Mouse (Mus musculus) kidney, adult 9 months (tissue): Measurements from ENCODE around the gene Kdm4b.

ENCODE experiments used
- DNase-seq: peaks from one replicate; pipeline ENCODE4 v3.0.0; 2022

The Kdm4b gene

DNA sequence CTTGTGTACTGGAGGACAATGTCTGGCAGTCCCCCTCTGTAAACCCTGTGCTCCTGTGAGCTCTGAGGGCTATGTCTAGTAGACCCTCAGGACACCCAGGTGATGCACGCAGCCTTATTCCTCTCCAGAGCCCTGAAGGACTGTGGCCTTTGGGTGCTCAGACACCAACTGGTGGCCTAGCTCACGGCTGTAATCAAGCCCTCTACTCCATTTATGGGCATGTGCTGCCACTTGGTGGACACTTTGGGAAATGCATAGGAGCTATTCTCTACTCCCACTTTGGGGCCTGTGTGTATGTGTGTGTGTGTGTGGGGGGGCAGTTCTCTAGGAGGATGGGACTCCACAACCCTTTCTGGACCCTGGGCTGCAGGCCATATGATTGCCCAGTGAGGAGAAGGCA, 24.8 kb downstream of the Kdm4b start:
- peak; percentile 81 for DNase-seq

DNA sequence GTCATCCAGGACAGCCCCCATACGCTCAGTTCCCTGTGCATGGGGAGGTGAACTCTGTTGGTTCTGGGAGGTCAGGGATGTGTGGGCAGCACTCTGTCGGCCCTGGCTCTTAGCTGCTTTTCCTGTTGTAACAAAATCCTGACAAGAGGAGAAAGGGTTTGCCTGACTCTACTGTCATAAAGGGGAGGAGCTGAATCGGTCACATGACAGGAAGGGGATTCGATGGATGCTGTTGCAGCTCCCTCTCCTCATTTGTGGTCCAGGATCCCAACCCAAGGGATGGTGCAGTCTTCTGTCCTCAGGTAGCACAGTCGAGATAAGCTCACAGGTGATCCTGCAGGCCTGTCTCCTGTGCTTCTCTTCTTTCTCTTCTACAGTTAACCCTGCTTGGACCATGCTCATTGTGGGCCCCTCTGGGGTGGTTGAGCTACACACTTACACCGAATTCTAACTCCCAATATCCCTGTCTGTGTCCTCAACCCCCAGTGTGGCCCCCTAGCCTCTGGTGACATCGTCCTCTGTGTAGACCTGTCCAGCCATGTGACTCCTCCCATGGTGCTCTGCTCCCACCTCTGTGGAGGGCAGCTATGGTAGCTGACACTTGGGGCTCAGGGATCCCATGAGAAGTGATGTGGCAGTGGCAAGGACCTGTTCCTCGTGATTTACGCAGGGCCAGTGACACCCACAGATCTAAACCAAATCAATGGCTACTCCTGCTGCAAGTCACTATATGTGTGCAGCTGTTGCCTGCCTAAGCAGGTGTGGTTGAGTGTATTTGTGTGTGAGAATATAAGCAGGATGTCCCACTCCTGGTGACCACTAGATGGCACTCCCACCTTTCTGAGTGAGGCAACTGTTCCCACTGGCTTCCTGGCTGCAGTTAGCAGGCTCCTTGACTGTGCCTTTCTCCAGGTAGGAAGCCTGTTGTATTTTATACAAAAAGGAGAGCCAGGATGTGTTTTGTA, 31.3 kb downstream of the Kdm4b start:
- DNase-seq = peak; percentile 79

DNA sequence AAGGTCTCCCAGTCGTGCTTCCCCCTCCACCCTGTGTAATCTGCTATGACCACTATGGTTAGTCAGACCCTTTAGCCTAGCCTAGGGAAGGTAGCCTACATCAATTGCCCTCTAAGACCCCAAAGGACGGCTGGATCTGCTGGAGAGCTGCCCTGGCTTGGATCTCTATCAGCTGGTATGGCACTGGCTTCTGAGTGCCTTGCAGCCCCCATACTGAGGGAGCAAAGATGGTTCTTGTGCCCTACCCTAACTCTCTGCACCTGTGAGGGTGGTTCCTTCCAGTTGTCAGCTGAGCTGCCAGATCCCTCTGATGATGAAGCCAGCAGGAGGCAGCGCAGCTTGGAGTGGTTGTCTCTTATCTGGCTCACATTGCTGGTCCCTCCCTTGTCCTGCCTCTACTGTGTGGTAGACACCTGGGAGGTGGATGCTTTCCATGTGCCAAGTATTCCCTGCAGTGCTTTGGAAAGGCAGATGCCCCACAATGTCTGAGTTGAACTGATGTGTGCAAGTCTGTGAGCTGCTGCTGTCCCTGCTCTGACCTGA, 33.4 kb downstream of the Kdm4b start:
- no peak for DNase-seq

DNA sequence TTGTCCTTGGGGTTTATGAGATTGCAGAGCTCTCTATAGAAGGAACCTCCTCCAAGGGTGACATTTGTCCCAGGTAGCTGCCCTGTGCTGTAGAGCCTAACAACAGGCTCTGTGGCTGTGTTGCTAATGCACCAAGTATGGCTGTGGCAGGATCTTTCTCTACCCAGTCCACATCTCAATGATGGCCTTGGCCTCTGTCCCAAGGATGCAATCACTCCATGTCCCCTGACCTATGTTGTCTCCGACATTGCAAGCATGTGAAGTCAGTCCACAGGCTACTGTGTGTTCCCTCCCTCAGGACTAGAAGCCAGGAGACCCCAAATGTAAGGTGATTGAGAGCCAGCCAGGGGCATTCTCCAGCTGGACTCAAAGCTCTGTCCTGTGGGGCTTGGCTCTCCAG, 34.0 kb downstream of the Kdm4b start:
- DNase-seq = no peak

DNA sequence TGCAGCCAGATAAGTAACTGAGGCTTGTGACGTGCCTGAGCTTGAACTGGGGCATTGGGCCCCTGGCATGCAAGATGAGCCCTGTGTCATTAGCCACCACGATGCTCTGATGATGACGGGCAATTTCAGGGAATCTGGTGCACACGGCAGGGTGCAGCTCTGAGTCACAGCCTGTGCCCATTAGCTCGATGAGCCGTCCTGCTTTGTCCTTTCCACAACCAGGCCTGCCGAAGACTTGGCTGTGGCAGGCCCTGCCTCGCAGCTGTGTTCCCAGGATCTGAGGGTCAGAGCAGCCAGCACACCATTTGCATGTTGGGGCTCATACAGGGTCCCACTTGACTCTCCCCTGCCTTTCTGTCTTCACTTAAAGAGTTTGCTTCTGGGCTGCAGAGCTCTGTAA, 34.6 kb downstream of the Kdm4b start:
- DNase-seq = no peak

DNA sequence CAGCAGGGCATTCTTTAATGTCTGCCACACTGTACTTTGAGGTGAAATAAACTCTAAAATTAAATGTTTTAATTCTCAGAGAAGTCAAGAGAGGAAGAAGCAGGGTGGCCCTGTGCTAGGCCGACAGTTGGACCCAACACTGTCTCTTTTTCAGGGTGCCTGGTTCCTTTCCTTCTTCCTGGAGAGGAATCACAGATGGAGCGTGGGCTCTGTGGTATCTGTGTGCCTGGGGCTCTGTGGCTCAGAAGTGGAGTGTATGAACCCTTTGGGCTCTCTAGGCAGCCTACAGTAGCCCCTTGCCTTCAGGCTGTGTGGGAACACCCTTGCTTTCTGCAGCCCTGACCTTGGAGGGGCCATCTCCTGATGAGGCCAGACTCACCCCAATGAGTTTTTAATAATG, 35.7 kb downstream of the Kdm4b start:
- DNase-seq = no peak

DNA sequence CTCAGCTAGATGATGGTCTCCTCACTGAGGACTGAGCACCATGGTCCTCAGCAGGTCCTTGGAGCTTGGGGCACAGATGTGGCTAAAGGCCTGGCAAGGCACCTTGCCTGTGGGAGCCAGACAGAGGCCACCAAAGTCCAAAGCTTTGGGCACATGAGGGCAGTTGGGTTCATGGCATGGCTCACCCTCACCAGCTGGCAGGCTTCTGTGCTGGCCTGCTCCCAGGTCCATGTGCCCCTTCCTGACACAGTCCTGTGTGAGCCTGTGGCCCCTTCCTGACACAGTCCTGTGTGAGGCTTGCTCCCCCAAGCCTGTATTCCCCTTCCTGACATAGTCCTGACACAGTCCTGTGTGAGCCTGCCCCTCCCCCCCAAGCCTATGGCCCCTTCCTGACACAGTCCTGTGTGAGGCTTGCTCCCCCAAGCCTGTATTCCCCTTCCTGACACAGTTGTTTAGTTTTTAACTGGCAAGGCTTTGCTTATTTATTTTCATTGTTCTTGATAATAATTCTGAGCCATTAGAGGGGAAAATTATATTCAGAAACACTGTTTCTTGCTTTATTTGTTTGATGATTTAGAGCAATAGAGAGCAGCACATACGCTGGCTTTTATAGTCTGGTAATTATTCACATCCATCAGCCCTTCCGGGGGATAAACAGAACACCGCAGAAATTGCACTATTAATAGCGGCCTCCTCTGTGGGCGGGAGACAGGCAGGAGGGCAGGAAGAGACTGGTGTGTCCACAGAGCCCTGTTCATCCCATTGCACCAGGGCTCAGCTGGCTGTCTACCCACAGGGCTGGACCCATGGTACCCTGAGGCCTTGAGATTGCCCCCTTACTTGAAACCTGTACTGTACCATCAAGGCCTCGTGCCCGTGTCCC, 40.2 kb downstream of the Kdm4b start:
- no peak for DNase-seq

DNA sequence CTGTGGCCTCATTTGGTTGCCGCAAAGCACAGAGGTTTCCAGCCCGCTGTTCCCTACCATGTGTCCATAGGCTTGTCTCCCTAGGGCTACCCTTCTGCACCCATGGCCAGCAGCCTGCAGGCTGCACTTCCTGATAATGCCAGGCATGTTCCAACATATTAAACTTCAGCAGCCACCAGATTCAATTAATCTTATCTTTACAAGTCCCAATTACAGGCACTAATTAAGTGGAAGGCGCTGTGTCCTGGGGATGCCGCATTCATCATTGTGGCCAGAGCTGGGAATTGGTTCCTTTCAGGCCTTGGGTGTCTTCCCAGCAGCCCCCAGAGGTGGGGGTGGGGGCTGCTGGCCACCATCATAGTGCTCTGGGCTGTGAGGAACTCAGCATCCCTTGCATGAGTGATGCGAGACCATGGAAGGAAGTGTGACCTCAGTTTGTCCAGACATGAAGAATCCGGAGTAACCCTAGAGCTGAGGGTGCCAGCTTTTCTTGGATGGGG, 42.5 kb downstream of the Kdm4b start:
- no peak for DNase-seq

DNA sequence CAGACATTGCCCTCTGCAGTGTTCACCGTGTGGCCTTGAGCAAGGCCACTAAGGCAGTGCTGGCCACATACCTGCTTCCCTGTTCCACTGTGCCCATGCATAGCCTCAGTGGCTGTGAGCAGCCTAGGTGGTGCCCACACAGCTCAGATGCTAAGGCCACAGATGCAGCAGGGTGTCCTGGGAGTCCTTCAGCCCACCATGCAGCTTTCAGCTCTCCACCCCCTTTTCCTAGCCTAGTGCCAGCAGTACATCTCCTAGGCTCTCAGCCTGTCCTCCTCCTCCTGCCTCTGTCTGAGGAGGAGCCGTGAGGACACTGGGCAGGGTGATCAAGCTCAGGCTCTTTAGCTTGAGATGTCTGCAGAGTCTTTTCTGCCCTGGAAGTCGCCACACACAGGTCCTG, 44.2 kb downstream of the Kdm4b start:
- DNase-seq = no peak

DNA sequence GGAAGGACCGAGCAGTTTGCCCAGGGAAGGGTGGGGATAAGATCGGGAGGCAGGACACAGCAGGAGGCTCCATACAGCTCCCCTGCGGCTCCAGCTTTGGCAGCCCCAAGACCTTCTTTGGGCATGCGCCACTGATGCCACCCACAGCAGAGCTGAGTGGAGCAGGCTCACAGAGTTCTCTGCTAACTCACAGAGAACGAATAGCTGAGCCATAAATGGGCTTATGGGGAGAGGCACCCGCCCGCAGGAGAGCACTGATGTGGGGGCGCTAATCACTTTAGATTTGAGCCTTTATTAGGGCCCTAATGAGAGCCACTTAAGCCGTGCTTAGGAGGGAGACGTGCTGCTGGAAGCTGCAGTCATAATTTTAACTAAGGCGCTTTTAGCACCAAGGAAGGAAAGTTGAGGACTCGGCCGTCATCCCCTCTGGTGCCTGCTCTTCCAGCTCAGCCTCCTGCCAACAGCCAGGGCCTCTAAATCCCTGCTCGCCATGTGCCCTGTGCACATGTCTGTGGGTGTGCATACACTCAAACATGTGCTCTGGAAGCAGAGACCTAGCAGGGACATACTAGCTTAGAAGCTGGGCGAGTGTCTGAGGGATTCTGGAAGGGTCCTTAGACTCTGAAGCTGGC, 45.3 kb downstream of the Kdm4b start:
- no peak for DNase-seq

DNA sequence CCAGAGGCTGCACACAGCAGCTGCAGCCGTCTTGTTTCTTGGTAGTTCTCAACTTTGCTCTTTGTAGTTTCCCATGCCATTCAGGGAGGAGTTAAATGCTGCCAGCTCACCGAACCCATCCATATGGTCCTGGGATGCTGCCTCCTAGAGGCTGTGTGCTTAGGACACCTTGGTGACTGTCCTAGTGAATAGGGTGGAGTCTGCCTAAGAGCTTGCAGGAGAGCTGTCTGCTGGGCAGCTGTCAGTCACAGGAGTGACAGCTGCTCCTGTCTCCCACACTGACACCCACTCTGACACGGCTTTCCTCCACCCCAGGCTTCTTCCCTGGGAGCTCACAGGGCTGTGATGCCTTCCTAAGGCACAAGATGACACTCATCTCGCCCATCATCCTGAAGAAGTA, 46.2 kb downstream of the Kdm4b start:
- DNase-seq = no peak

DNA sequence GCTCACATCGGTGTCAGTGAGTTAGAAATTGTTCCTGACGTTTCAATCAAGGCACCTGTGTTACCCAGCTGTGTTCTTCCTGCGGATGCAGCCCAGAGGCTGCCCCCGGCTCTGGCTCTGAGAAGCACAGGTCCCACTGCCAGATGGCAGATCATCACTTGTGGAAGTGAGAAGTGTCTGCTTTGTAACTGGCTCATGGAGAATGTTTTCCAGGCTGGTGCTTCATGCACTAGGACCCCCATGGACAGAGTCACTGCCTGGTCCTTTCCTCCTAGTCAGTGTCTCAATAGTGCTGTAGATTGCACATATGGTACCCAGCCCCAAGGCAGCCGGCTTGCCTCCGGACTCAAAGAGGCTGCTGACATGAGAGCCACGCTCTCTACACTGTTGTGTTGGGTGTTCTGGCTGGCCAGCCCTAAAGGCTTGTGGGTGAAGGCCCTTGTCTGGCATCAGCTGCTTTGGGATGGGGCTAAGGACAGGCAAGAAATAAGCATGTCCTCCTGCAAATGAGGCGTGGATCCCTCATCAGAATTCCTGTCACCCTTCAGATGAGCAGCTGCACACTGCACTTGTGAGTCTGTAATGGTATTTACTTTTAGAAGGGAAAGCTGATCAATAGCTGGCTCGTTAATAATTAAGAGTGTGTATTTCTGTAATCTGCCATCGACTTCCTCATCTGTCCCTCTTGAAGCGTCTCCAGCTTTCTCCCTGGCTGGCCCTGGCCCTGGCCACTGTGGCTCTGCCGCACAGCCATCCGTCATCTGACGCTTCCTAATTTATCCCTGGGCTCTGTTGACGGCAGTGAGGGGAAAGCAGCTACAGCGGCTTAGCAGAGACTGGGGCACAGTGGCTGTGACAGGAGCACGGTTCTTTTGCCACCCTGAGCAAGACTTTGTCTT, 47.5 kb downstream of the Kdm4b start:
- no peak for DNase-seq

DNA sequence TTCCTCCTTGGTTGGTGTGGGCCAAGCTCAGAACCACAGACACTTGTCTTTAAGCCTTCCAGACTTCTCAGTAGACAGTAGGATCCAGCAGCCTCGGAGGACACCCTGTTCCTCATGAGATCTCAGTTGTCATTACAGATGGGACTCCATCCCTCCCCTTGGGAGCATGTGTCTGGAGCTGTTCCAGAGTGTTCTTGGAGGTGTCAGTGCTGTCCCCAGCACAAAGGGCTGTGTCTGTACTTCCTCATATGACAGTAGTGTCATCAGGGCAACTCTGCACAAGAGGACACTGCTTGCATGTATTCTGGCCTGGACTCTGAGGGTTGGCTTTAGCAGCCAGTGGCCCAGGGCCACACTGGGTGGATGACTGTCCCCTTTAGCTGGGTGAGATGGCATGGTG, 49.0 kb downstream of the Kdm4b start:
- DNase-seq = no peak

DNA sequence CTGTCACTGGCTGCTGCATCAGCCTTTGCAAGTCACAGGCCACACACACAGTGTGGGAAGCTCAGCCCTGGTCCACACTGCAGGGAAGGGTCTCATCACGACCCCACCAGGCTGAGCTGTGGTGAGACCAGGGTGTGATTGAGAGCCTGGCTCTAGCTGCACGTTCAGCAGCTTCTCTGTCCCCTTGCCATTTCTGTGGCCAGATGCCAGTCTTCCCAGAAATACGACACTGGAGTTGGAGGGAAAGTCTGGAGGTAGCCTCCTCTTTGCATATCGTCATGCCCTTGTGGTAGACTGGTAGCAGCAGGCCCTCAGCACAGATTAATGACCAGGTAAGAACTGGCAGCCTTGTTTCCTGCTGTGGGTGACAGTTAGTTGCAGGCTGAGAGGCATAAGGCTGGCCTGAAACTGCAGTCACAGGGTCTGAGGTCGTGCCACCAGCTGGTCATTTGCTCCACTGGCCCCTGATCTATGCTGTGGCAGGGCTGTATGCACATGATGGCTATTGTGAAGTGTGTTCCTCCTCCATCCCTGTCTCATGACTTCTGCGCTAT, 53.5 kb downstream of the Kdm4b start:
- peak; percentile 17 for DNase-seq

DNA sequence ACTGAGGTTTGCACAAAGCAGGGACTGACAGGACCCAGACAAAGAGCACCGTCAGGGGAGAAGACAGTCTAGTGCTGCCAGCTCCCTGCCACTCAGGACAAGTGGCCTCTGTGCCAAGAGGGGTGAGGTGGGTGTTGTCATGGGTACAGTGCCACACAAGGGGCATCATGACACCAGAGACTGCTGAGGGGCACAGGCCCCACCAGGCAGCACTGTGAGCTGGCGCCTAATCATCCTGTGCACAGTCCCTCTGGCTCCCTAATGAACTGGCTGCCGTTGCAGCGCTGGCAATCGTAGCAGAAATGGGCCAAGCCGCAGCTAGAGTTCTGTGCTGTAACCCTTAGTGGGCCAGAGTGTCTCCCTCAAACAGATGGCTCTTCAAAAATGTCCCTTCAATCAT, 54.4 kb downstream of the Kdm4b start:
- DNase-seq = no peak

DNA sequence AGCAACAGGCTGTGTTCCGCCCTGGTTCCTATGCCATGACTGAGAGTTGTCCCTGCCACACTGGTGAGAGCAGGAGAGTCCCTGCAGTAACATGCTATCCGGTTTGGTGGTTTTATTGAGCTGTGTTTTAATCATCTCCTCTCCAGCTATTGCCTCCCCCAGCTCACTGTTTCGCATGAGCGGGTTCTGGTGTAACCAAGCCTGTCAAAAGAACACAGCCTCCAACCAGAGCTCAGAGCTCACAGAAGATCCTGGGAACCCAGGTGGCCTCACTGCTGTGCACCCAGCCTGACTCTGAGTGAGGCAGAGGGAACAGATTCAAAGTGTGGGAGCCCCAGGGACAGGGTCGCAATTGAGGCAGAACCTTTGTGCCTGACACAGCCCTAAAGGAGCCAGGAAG, 55.3 kb downstream of the Kdm4b start:
- peak; percentile 69 for DNase-seq

DNA sequence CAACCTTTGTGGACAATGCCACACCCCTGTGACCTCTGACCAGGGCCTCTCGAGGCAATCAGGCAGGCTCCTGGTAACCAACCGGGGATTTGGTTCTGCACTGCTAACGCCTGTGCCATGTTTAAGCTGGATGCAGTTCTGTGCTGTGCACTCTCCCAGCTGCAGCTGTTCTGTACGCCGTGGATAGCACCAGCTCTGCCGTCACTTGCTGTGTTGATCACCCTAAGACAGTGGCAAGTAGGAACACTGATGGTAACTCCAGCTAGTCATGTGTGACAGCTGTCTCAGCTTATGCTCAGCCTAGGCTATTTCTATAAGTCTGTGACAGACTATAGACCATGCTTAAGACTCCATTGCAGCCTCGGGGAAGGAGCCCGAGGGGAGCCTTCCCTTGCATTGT, 57.1 kb downstream of the Kdm4b start:
- DNase-seq = no peak

DNA sequence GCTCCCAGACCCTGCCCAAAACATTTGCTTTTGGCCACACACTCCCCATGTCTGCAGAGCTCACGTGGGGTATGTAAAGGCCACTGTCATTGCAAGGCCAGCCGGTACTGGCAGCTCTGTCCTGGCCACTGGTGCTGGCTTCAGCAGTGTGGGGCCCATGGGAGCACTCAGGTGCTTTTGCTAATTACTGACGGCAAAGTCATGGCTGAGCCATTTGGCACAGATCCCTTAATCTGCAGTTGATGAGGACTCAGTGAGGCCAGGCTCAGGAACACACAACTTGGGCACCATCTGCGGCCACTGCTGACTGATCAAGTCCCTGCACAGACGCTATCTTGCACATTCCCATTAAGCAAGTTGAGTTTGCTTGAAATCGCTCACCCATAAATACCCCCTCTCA, 59.0 kb downstream of the Kdm4b start:
- DNase-seq = peak; percentile 45

DNA sequence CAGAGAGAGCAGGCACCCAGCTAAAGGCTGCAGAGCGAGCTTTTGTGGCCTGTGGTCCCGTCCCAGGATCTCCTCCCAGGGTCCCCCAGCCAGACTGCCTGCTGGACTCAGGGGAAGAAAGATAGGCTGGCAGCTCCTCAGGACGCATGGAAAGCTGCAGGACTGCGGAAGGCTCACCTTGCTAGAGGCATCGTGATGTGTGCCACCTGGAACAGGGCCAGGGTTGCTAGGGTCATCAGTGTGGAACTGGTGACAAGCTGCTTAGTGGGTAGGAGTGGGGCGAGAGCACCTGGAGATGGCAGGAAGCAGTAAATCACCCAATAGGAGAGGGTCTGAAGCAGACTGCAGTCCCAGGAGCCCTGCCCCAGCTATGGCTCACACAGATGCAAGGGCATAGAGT, 61.8 kb downstream of the Kdm4b start:
- no peak for DNase-seq

DNA sequence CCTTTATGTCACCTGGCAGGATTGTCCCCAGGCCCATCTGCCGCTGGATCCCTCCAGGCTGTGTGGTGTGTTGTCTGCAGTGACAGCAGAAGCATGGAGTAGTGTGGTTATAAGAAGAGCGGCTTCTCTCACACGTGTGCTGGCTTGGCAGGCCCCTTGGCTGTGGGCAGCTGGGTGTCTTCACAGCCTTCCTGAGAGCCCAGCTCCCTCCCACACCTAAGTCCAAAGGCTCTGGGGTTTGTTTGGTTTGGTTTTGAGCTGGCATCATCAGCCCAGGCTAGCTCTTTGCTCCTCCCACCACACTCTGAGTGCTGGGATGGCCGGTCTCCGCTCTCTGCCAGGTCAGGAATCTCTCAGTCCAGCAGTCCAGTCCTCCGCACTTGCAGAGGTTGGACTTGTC, 67.4 kb downstream of the Kdm4b start:
- DNase-seq = no peak

DNA sequence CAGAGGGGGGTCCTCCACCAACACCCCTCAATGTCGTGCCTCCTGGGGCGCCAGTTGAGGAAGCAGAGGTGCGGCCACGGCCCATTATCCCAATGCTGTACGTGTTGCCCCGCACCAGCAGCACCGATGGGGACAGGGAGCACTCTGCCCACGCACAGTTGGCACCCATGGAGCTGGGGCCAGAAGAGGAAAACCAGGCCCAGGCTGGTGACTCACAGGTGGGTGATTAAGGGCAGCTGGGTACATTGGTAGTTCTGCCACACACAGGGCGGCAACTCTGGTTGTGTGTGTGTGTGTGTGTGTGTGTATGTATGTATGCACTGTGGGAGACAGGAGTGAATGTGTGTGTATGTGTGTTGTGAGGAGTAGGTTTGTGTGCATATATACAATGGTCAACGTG, 68.0 kb downstream of the Kdm4b start:
- DNase-seq = no peak

DNA sequence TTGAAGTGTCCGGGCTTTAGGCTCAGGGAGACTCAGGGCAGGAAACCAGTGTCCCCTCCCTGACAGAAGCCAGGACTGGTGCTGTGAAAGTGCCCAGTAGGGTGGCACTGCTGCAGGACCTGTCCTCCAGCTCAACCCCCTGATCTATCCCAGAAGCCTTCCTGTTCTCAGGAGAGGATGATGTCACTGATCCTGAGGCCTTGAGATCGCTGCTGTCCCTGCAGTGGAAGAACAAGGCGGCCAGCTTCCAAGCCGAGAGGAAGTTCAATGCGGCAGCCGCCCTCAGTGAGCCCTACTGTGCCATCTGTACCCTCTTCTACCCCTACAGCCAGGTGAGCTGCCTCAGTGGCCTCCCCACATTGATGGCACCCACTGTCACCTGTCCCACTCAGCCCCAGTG, 70.2 kb downstream of the Kdm4b start:
- no peak for DNase-seq
